Mouse (Mus musculus) G1E (cell line): ENCODE results near the gene Etv1. TPM values are rescaled to one million over a fixed set of nuclear protein-coding genes. Genes with fewer than 3 reads are reported as not detected.

Experiments
- ATAC-seq: 2 replicates; pipeline ENCODE4 v1.8.0; 2016; ENCODE audit warnings: mild to moderate bottlenecking; ENCODE audit not compliant: insufficient number of reproducible peaks, poor library complexity, low FRiP score, severe bottlenecking; ENCODE audit errors: extremely low read depth
- DNase-seq: peaks from one replicate; pipeline ENCODE4 v3.0.0; 2012; ENCODE audit warnings: low spot score
- H3K27me3 ChIP-seq: 2 replicates; pipeline ENCODE4 v1.6.1; 2012; ENCODE audit warnings: mild to moderate bottlenecking, low read length, inconsistent platforms; ENCODE audit not compliant: insufficient read depth
- H3K36me3 ChIP-seq: replicated peaks from 2 replicates; pipeline ENCODE3; 2012; ENCODE audit warnings: mild to moderate bottlenecking, inconsistent platforms
- H3K4me1 ChIP-seq: 2 replicates; pipeline ENCODE4 v1.6.1; 2012; ENCODE audit warnings: low read depth, low read length, inconsistent platforms, mixed read lengths; ENCODE audit not compliant: insufficient read depth
- H3K4me3 ChIP-seq: 2 replicates; pipeline ENCODE4 v1.5.1; 2012; ENCODE audit warnings: low read depth, mild to moderate bottlenecking, inconsistent platforms, low read length, moderate library complexity, mixed read lengths
- H3K9me3 ChIP-seq: replicated peaks from 2 replicates; pipeline ENCODE4 v1.6.1; 2012; ENCODE audit warnings: inconsistent platforms
- CTCF ChIP-seq: IDR thresholded peaks from 2 replicates; pipeline ENCODE4 v1.5.1; 2012; ENCODE audit warnings: low read depth, low read length, inconsistent platforms, mixed read lengths
- GATA1 ChIP-seq: IDR thresholded peaks from 2 replicates; pipeline ENCODE4 v1.6.1; 2012; ENCODE audit warnings: borderline replicate concordance, low read length, inconsistent platforms, mixed read lengths
- GATA2 ChIP-seq: IDR thresholded peaks from 2 replicates; pipeline ENCODE4 v1.6.1; 2012; ENCODE audit warnings: low read depth, low read length, inconsistent platforms, borderline replicate concordance
- POLR2AphosphoS5 ChIP-seq: IDR thresholded peaks from 2 replicates; pipeline ENCODE4 v1.6.1; 2012; ENCODE audit warnings: low read depth, low read length, inconsistent platforms; ENCODE audit not compliant: insufficient replicate concordance
- TAL1 ChIP-seq: conservative IDR thresholded peaks from 2 replicates; pipeline ENCODE4 v1.6.1; 2012; ENCODE audit warnings: low read depth, low read length, inconsistent platforms, mixed read lengths
- polyA plus RNA-seq: library from polyadenylated mRNA; stranded (reverse); fragments of >175 nt; gene quantifications from 2 replicates; pipeline ENCODE4 v1.2.3, GENCODE M21; 2012
- total RNA-seq, 2 experiments: library from RNA; stranded (forward) in 1 of 2; stranded (reverse) in 1 of 2; fragments of 200-1000 nt in 1 of 2; fragments of >200 nt in 1 of 2; fragmentation: Nextera tagmentation in 1 of 2; gene quantifications; 2 replicates each; pipeline ENCODE4 v1.2.3; 2014 to 2017

Gene Etv1
- total and polyA plus RNA-seq, 3 experiments: 0.22 TPM; not detected in 2

GRCm38 (mm10) chr12:38778299-38779075, 693 bp upstream of the Etv1 start:
- ATAC-seq: no peak
- no peaks in the 10 kb centered on the region for H3K27me3 ChIP-seq
- no peaks in the 10 kb centered on the region for H3K36me3 ChIP-seq

GRCm38 (mm10) chr12:38780006-38780954, 1.1 kb downstream of the Etv1 start:
- ATAC-seq (no peak), DNase-seq (no peak)

More at GRCm38 (mm10) chr12:38778299-38779075, 693 bp upstream of the Etv1 start:
- TF ChIP-seq POLR2AphosphoS5 (no peak), GATA2 (no peak), GATA1 (no peak), CTCF (no peak), TAL1 (no peak)
- H3K4me1 ChIP-seq: no peaks in the 10 kb centered on the region
- no peak for DNase-seq
- no peak overlapping the region for H3K4me3 ChIP-seq
- peaks cover 24% of the 10 kb centered on the region for H3K9me3 ChIP-seq

GRCm38 (mm10) chr12:38780955-38781304, 1.8 kb downstream of the Etv1 start:
- peaks cover 22% of the 10 kb centered on the region for H3K9me3 ChIP-seq
- no peak for ATAC-seq
- no peak for DNase-seq
- H3K36me3 ChIP-seq: no peaks in the 10 kb centered on the region
- no peaks in the 10 kb centered on the region for H3K4me1 ChIP-seq
- TF ChIP-seq TAL1: no peak
- TF ChIP-seq GATA1: no peak
- H3K27me3 ChIP-seq: no peaks in the 10 kb centered on the region
- H3K4me3 ChIP-seq: no peak overlapping the region

More at GRCm38 (mm10) chr12:38780006-38780954, 1.1 kb downstream of the Etv1 start:
- no peak for TF ChIP-seq GATA1
- TF ChIP-seq GATA2: no peak
- TF ChIP-seq CTCF: no peak
- no peak for TF ChIP-seq TAL1
- TF ChIP-seq POLR2AphosphoS5: no peak
- Histone ChIP-seq H3K36me3 (no peaks in the 10 kb centered on the region), H3K27me3 (no peaks in the 10 kb centered on the region), H3K4me1 (no peaks in the 10 kb centered on the region), H3K9me3 (peaks cover 22% of the 10 kb centered on the region), H3K4me3 (no peak overlapping the region)

GRCm38 (mm10) chr12:38781686-38782085, 2.5 kb downstream of the Etv1 start:
- Histone ChIP-seq H3K36me3 (no peaks in the 10 kb centered on the region), H3K4me3 (no peak overlapping the region), H3K4me1 (no peaks in the 10 kb centered on the region), H3K27me3 (no peaks in the 10 kb centered on the region), H3K9me3 (peaks cover 22% of the 10 kb centered on the region)
- TF ChIP-seq TAL1 (no peak), GATA1 (no peak), GATA2 (no peak), POLR2AphosphoS5 (no peak), CTCF (no peak)
- ATAC-seq (no peak), DNase-seq (no peak)

GRCm38 (mm10) chr12:38783291-38783690, 4.1 kb downstream of the Etv1 start:
- H3K27me3 ChIP-seq: no peaks in the 10 kb centered on the region
- no peak for ATAC-seq
- no peak for TF ChIP-seq POLR2AphosphoS5
- TF ChIP-seq GATA2: no peak
- H3K4me3 ChIP-seq: no peak overlapping the region
- H3K36me3 ChIP-seq: no peaks in the 10 kb centered on the region
- peaks cover 22% of the 10 kb centered on the region for H3K9me3 ChIP-seq
- DNase-seq: no peak
- no peaks in the 10 kb centered on the region for H3K4me1 ChIP-seq

- Histone ChIP-seq H3K4me3 (no peak overlapping the region), H3K9me3 (peaks cover 16% of the 10 kb centered on the region), H3K36me3 (no peaks in the 10 kb centered on the region), H3K4me1 (no peaks in the 10 kb centered on the region), H3K27me3 (no peaks in the 10 kb centered on the region)
- ATAC-seq (no peak), DNase-seq (no peak)
- no peak for TF ChIP-seq GATA1
- TF ChIP-seq POLR2AphosphoS5: no peak
- no peak for TF ChIP-seq TAL1
- TF ChIP-seq CTCF: no peak
- no peak for TF ChIP-seq GATA2
These were observed 5.0 kb downstream of the Etv1 start for GRCm38 (mm10) chr12:38784221-38784620.
